Mouse (Mus musculus) ovary, postnatal 14 days (tissue): Measurements from ENCODE around the gene Lepr.
"Not testable (repeated sequence)": the region's sequence is repeated elsewhere in the genome, so short reads cannot be mapped to it uniquely, and the experiment has no call there.

Experiments used
- DNase-seq: peaks from one replicate; pipeline ENCODE4 v3.0.0; 2022; ENCODE audit warnings: low spot score

Lepr gene

DNA sequence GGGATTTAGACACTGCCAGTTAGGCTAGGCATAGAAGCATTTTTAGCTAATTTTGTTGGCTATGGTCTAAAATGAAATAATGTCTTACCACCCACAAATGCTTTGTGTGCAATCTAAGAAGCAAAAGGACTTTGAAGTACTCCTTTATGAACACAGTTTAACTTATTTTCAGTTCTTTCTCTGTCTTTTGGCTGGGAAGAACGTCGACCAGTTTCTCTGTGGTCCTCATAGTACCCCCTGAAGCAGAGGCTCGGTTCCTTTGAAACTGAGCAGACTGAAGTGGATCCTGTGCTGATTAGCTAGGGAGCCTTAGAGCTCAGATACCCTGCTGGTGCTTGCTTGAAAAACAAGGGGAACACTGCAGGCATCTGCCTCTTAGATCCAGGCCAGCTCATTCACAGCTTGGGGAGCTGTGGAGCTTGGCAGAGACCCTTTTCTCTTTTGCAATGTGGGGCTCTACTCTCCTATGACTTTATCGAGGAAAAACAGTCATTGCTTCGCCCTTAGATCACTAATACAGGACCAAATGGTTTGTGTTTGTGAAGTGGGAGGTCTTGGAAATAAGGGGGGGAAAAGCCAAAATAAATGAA lies 1.9 kb downstream of the Lepr start:
- no peak for DNase-seq

- DNase-seq = no peak
These were observed 4.5 kb downstream of the Lepr start for GRCm38 (mm10) chr4:101721705-101722104.

DNA sequence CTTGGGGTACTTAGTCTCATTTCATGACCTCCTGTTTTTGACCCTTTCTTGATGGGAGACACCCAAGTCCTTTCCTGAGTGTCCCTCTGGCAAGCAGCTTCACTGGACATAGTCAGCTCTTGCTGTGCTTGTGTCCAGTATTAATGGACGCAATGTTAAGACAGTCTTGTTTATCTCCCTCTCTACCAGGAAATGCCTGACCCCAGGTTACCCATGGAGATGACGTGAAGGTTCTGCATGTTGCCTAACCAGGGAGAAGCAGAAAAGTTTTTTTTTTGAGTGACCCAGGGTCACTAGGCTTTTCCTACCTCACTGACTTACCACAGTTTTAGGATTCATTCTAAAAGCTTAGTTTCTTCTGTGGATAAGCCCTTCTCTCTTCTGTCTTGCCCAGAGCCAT lies 24.8 kb downstream of the Lepr start:
- no peak for DNase-seq

GRCm38 (mm10) chr4:101745534-101745933 lies 28.3 kb downstream of the Lepr start:
- no peak for DNase-seq

DNA sequence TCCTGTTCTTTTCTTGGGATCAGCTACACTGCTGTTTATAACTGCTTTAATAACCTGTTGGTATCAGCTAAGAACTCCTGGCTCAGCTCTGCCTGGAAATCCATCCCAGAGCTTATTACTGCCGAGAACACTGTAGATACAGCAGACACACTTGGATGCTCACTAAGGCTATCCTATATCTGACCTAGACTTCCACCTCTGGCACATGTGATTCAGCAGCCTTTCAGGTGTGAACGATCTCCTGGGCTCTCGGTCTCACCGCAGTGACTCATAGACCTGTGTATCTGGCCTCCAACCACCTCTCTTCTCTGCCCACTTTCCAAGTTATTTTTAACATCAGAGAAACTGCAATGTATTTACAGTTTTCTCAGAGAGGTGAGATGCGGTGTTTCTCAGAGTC lies 43.3 kb downstream of the Lepr start:
- DNase-seq = no peak

DNA sequence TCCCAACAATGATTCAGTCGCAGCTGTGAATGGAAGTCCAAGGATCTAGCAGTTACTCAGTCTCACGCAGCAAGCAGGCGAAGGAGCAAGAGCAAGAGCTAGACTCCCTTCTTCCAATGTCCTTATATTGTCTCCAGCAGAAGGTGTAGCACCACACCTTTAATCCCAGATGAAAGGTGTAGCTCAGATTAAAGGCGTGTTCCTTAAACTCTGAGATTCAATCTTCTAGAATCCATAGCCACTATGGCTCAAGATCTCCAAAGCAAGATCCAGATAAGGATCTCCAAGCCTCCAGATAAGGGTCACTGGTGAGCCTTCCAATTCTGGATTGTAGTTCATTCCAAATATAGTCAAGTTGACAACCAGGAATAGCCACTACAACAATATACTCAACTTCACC lies 126.7 kb downstream of the Lepr start, which contains the start of gene B020004J07Rik:
Gene B020004J07Rik (minus strand): TSS at position 101 of the 400 bp plus-strand sequence.
- not testable (repeated sequence) for DNase-seq

DNA sequence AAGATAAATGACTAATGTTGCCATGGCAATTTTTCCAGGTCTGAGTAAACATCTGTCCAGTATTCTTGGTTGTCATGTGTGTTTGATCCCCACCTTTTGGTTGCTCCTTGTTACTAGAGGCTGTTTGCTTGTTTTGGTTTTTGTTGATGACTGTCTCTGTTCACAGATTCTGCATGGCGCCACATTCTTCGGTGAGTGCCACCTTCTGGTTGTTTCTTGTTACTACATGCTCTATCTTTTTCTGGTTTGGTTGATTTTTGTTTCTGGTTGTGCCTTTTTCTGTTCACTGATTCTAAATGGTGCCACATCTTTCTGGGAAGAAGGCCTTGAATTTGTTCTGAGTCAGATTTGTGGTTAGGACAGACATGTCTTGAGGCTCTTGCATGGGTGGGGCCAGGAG lies 133.7 kb downstream of the Lepr start:
- no peak for DNase-seq

GRCm38 (mm10) chr4:101860873-101861272 lies 143.7 kb downstream of the Lepr start:
- peak; percentile 11 for DNase-seq

GRCm38 (mm10) chr4:101862289-101862688 lies 145.1 kb downstream of the Lepr start:
- DNase-seq = no peak
